Mouse (Mus musculus): ENCODE data around the gene Col7a1.

Col7a1 gene

GRCm38 (mm10) chr9:109016973-109017604 is 63.7 kb downstream of the Col7a1 start:
- in situ Hi-C loops (cut with MseI, MboI): no loop called here

- in situ Hi-C loops (cut with MseI, MboI): no loop called here
These were observed 68.0 kb downstream of the Col7a1 start for GRCm38 (mm10) chr9:109021428-109021827.

GRCm38 (mm10) chr9:109022866-109023685 is 69.7 kb downstream of the Col7a1 start:
- in situ Hi-C loops (cut with MseI, MboI): no loop called here

- in situ Hi-C loops (cut with MseI, MboI): no loop called here
These were observed 74.1 kb downstream of the Col7a1 start for GRCm38 (mm10) chr9:109027521-109027920.

- in situ Hi-C loops (cut with MseI, MboI): no loop called here
These were observed 75.0 kb downstream of the Col7a1 start for GRCm38 (mm10) chr9:109028421-109028820.

- in situ Hi-C loops (cut with MseI, MboI): no loop called here
These were observed 75.5 kb downstream of the Col7a1 start for GRCm38 (mm10) chr9:109028919-109029318.

GRCm38 (mm10) chr9:109030312-109030711 is 76.9 kb downstream of the Col7a1 start:
- in situ Hi-C loops (cut with MseI, MboI): no loop called here

- in situ Hi-C loops (cut with MseI, MboI): no loop called here
These were observed 77.6 kb downstream of the Col7a1 start for GRCm38 (mm10) chr9:109031001-109031400.

- in situ Hi-C loops (cut with MseI, MboI): no loop called here
These were observed 78.3 kb downstream of the Col7a1 start for GRCm38 (mm10) chr9:109031686-109032085.

GRCm38 (mm10) chr9:109032435-109032834 is 79.0 kb downstream of the Col7a1 start:
- in situ Hi-C loops (cut with MseI, MboI): no loop called here

Data from mouse trophoblast stem cell (cell line).